Mouse (Mus musculus): ENCODE data around the gene Zbtb1.

GRCm38 (mm10) chr12:76367096-76367995 lies 2.7 kb upstream of the Zbtb1 start:
- no peak for TF ChIP-seq CTCF (IDR thresholded peaks at IDR 0.05)
- no peak for TF ChIP-seq POLR2A (IDR thresholded peaks at IDR 0.05; ENCODE audit: insufficient read depth, low read depth, low read length)
